Mouse (Mus musculus) heart, embryonic 15.5 days (tissue): ENCODE data around the gene Bves. TPM values are rescaled to one million over a fixed set of nuclear protein-coding genes. Genes with fewer than 3 reads are reported as not detected.
"Not testable (repeated sequence)": the region's sequence is repeated elsewhere in the genome, so short reads cannot be mapped to it uniquely, and the experiment has no call there.

Source experiments
- ATAC-seq: fragments of 200-750 bp; cut with Nextera tagmentation; replicated peaks from 2 replicates; pipeline ENCODE4 v1.8.0; 2017; ENCODE audit warnings: low read depth, moderate TSS enrichment; ENCODE audit not compliant: insufficient number of reproducible peaks, insufficient read depth, low FRiP score
- H3K27ac ChIP-seq: fragments of 300-500 bp; sonication (generic); 2 replicates; pipeline ENCODE4 v1.5.1; 2015; ENCODE audit warnings: mild to moderate bottlenecking, inconsistent platforms
- H3K27me3 ChIP-seq: fragments of 300-500 bp; sonication (generic); 2 replicates; pipeline ENCODE4 v1.6.1; 2015; ENCODE audit warnings: inconsistent platforms
- H3K36me3 ChIP-seq: fragments of 300-500 bp; sonication (generic); 2 replicates; pipeline ENCODE4 v1.6.1; 2015; ENCODE audit warnings: mild to moderate bottlenecking, inconsistent platforms
- H3K4me1 ChIP-seq: fragments of 300-500 bp; sonication (generic); replicated peaks from 2 replicates; pipeline ENCODE4 v1.6.1; 2015; ENCODE audit warnings: inconsistent platforms
- H3K4me2 ChIP-seq: fragments of 300-500 bp; sonication (generic); 2 replicates; pipeline ENCODE4 v1.6.1; 2015; ENCODE audit warnings: inconsistent platforms, mild to moderate bottlenecking, moderate library complexity
- H3K4me3 ChIP-seq: fragments of 300-500 bp; sonication (generic); 2 replicates; pipeline ENCODE4 v1.5.1; 2015; ENCODE audit warnings: mild to moderate bottlenecking, inconsistent platforms
- H3K9ac ChIP-seq: fragments of 300-500 bp; sonication (generic); 2 replicates; pipeline ENCODE4 v1.6.1; 2015; ENCODE audit warnings: mild to moderate bottlenecking, inconsistent platforms
- H3K9me3 ChIP-seq: fragments of 300-500 bp; sonication (generic); replicated peaks from 2 replicates; pipeline ENCODE4 v1.6.1; 2016; ENCODE audit warnings: inconsistent platforms
- WGBS: fragments of 180-500 bp; shearing (Covaris S2); methylation state at CpG from one replicate; pipeline ENCODE4 v1.1.7; 2015; ENCODE audit warnings: mixed read lengths; 5-methylcytosine and 5-hydroxymethylcytosine counted together
- polyA plus RNA-seq: library from polyadenylated mRNA; unstranded; fragments of >200 nt; fragmentation: Nextera tagmentation; extraction: Ambion mirVana; gene quantifications from 2 replicates; pipeline ENCODE4 v1.2.1, GENCODE M21; 2015

Bves gene
- polyA plus RNA-seq, 1 experiment from 2014 or later, result 117 TPM

DNA sequence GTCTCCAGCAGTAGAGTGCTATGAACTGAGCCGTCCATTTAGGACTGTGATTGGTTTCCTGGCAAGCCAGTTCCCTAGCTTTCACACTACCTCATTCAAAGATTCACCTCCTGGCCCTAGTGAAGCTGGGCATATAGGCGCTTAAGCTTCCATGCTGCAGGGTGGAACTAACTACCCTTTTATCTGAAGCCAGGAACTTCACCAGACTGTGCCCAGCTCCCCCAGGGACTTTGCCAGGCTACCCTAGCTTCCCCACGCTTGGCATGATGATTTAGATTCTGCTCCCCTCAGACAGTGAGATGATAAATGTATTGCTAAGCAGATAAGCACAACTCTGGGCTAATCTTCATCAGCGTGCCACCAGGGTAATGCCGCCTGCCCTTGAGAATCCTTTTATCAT lies 24.4 kb upstream of the Bves start:
- no peaks in the 10 kb centered on the region for H3K27me3 ChIP-seq
- no peak overlapping the region for H3K4me2 ChIP-seq
- H3K4me1 ChIP-seq, result peaks cover 3% of the 10 kb centered on the region; the same call in 1 of the 2 replicates
- WGBS, result 75% methylated on average over 5 of the region's 5 CpGs
- no peak overlapping the region for H3K9ac ChIP-seq
- H3K27ac ChIP-seq, result no peak overlapping the region
- no peaks in the 10 kb centered on the region for H3K9me3 ChIP-seq
- no peak for ATAC-seq
- H3K4me3 ChIP-seq, result no peak overlapping the region
- peaks cover 13% of the 10 kb centered on the region for H3K36me3 ChIP-seq

- 70% methylated on average over 7 of the region's 7 CpGs for WGBS
- no peak for ATAC-seq
These were observed 23.9 kb upstream of the Bves start for GRCm38 (mm10) chr10:45311624-45312023.

DNA sequence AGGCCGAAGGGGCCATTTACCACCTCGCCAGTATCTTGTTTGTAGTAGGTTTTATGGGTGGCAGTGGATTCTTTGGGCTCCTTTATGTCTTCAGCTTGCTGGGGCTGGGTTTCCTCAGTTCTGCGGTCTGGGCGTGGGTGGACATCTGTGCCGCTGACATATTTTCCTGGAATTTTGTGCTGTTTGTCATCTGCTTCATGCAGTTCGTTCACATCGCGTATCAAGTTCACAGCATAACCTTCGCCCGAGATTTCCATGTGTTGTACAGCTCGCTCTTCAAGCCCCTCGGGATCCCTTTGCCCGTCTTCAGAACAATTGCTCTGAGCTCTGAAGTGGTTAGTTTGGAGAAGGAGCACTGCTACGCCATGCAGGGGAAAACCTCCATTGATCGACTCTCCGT lies 20.7 kb upstream of the Bves start:
- WGBS, result 93% methylated on average over 16 of the region's 16 CpGs
- H3K4me1 ChIP-seq, result peaks cover 3% of the 10 kb centered on the region; the same call in 1 of the 2 replicates
- H3K4me3 ChIP-seq, result no peak overlapping the region
- no peak overlapping the region for H3K4me2 ChIP-seq
- H3K27ac ChIP-seq, result no peak overlapping the region
- H3K9ac ChIP-seq, result no peak overlapping the region
- no peak for ATAC-seq
- H3K27me3 ChIP-seq, result no peaks in the 10 kb centered on the region
- H3K36me3 ChIP-seq, result peaks cover 37% of the 10 kb centered on the region
- H3K9me3 ChIP-seq, result no peaks in the 10 kb centered on the region

More at GRCm38 (mm10) chr10:45311624-45312023, 23.9 kb upstream of the Bves start:
- no peak overlapping the region for H3K4me3 ChIP-seq
- peaks cover 3% of the 10 kb centered on the region; the same call in 1 of the 2 replicates for H3K4me1 ChIP-seq
- H3K9me3 ChIP-seq, result no peaks in the 10 kb centered on the region
- H3K9ac ChIP-seq, result no peak overlapping the region
- no peak overlapping the region for H3K27ac ChIP-seq
- no peak overlapping the region for H3K4me2 ChIP-seq
- no peaks in the 10 kb centered on the region for H3K27me3 ChIP-seq
- H3K36me3 ChIP-seq, result peaks cover 18% of the 10 kb centered on the region

GRCm38 (mm10) chr10:45318922-45319321 lies 16.6 kb upstream of the Bves start:
- 85% methylated on average over 5 of the region's 5 CpGs for WGBS
- Histone ChIP-seq H3K4me3 (no peak overlapping the region), H3K4me2 (no peak overlapping the region), H3K27ac (no peak overlapping the region), H3K9ac (no peak overlapping the region), H3K27me3 (no peaks in the 10 kb centered on the region), H3K4me1 (no peaks in the 10 kb centered on the region), H3K9me3 (no peaks in the 10 kb centered on the region), H3K36me3 (peaks cover 37% of the 10 kb centered on the region)
- no peak for ATAC-seq

DNA sequence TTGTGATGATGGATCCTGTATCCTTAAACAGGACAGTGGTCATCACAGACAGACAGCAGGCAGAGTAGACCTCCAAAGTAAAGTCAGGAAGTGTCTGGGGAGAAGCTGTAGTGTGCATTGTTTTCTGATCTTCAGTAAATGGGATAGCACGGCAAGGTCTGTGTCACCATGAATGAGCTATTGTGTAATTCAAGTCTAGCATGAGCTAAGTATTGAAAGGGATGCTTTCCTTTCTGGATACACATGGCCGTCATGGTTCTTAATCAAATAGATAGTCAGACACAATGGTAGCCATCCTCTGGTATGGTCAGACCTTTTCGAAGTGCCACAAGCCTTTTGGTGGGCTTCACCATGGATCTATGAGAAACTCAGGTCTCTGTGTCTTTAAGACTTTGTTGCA lies 15.3 kb upstream of the Bves start:
- WGBS, result 81% methylated on average over 3 of the region's 3 CpGs

GRCm38 (mm10) chr10:45324159-45324558 lies 11.4 kb upstream of the Bves start:
- Histone ChIP-seq H3K4me1 (no peaks in the 10 kb centered on the region), H3K9me3 (no peaks in the 10 kb centered on the region), H3K9ac (no peak overlapping the region), H3K36me3 (no peaks in the 10 kb centered on the region), H3K27me3 (no peaks in the 10 kb centered on the region), H3K4me3 (no peak overlapping the region), H3K4me2 (no peak overlapping the region), H3K27ac (no peak overlapping the region)
- no peak for ATAC-seq
- 49% methylated on average over 1 of the region's 1 CpGs for WGBS

More for the DNA sequence above, 15.3 kb upstream of the Bves start:
- Histone ChIP-seq H3K4me2 (no peak overlapping the region), H3K4me1 (no peaks in the 10 kb centered on the region), H3K9me3 (no peaks in the 10 kb centered on the region), H3K27me3 (no peaks in the 10 kb centered on the region), H3K27ac (no peak overlapping the region), H3K4me3 (no peak overlapping the region), H3K9ac (no peak overlapping the region), H3K36me3 (peaks cover 32% of the 10 kb centered on the region)
- no peak for ATAC-seq

- H3K27me3 ChIP-seq, result no peaks in the 10 kb centered on the region
- no peak for ATAC-seq
- no peaks in the 10 kb centered on the region for H3K4me1 ChIP-seq
- no peak overlapping the region for H3K4me3 ChIP-seq
- H3K4me2 ChIP-seq, result no peak overlapping the region
- H3K9me3 ChIP-seq, result no peaks in the 10 kb centered on the region
- 83% methylated on average over 7 of the region's 7 CpGs for WGBS
- no peaks in the 10 kb centered on the region for H3K36me3 ChIP-seq
- no peak overlapping the region for H3K27ac ChIP-seq
- H3K9ac ChIP-seq, result no peak overlapping the region
These were observed 7.2 kb upstream of the Bves start for GRCm38 (mm10) chr10:45328196-45329000.

DNA sequence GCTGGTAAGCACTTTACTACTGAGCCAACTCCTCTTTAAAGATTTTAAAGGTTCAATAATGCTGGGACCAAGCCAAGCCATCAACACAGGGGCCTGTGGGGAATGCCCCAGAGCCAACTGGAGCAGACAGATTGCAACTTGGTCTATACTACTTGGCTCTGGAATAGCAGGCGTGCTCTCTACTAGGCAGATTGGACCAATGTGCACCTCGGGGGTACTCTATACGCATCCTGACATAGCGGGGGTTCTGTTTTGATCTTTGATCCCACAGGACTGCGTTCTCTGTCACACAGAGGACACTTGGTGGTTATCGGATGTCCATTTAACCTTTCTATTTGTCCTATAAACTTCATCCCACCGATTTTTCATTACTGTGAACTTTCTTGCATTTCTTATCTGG lies 647 bp upstream of the Bves start:
- Histone ChIP-seq H3K27ac (peak overlapping the region; percentile 95), H3K9me3 (no peaks in the 10 kb centered on the region), H3K36me3 (peaks cover 3% of the 10 kb centered on the region; the same call in 1 of the 2 replicates)

DNA sequence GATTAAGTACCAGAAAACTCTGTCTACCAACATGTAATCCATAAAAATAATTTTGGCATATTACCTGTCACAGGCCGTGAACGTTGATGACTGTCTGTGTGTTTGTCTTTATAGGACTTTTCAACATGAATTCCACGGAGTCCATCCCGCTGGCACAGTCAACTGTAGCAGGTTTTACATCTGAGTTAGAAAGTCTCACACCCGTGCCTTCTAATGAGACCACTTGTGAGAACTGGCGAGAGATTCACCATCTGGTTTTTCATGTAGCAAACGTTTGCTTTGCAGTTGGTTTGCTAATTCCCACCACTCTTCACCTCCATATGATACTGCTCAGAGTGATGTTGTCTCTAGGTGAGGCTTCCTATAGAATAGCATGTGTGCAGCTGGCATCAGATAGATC lies 3.5 kb downstream of the Bves start:
- peak overlapping the region; percentile 54 for H3K27ac ChIP-seq
- peak overlapping the region; percentile 28 for H3K9ac ChIP-seq
- H3K36me3 ChIP-seq, result peaks cover 19% of the 10 kb centered on the region
- peak overlapping the region; percentile 32 for H3K4me3 ChIP-seq
- no peaks in the 10 kb centered on the region for H3K27me3 ChIP-seq
- H3K4me1 ChIP-seq, result peaks cover 12% of the 10 kb centered on the region; the same call in 1 of the 2 replicates
- H3K9me3 ChIP-seq, result no peaks in the 10 kb centered on the region
- WGBS, result 47% methylated on average over 7 of the region's 7 CpGs
- no peak for ATAC-seq
- H3K4me2 ChIP-seq, result peak overlapping the region; percentile 52

More for the DNA sequence above, 647 bp upstream of the Bves start:
- Histone ChIP-seq H3K4me1 (peaks cover 9% of the 10 kb centered on the region; the same call in 1 of the 2 replicates), H3K4me2 (peak overlapping the region; percentile 73), H3K9ac (peak overlapping the region; percentile 89; the same call in 1 of the 2 replicates), H3K27me3 (no peaks in the 10 kb centered on the region), H3K4me3 (peak overlapping the region; percentile 71)
- no peak for ATAC-seq
- WGBS, result 27% methylated on average over 7 of the region's 7 CpGs

DNA sequence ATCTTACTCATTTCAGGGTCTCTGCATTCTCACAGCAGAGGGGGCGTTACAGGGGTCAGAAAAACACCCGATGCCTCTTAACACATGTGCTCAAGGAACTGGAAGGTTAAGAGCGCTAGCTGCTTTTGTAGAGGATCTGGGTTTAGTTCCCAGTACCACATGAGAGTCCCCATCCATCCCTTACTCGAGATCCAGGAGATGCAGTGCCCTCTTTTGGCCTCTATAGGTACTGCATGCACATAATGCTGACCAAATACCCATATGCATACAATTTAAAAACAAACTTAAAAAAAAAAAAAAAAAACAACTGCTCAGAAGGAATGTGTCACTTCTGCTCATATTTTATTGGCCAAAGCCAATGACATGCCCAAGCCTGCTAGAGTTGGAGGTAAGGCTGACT lies 8.8 kb downstream of the Bves start:
- Histone ChIP-seq H3K4me2 (no peak overlapping the region), H3K4me1 (peaks cover 5% of the 10 kb centered on the region; the same call in 1 of the 2 replicates), H3K27me3 (no peaks in the 10 kb centered on the region), H3K36me3 (peaks cover 45% of the 10 kb centered on the region), H3K9me3 (no peaks in the 10 kb centered on the region), H3K27ac (no peak overlapping the region), H3K4me3 (no peak overlapping the region), H3K9ac (no peak overlapping the region)
- 86% methylated on average over 4 of the region's 4 CpGs for WGBS
- ATAC-seq, result no peak

GRCm38 (mm10) chr10:45345217-45345616 lies 9.6 kb downstream of the Bves start:
- Histone ChIP-seq H3K4me1 (peaks cover 2% of the 10 kb centered on the region; the same call in 1 of the 2 replicates), H3K9ac (no peak overlapping the region), H3K4me2 (no peak overlapping the region), H3K27me3 (no peaks in the 10 kb centered on the region), H3K4me3 (no peak overlapping the region), H3K36me3 (peaks cover 51% of the 10 kb centered on the region), H3K9me3 (no peaks in the 10 kb centered on the region), H3K27ac (no peak overlapping the region)
- WGBS, result 84% methylated on average over 9 of the region's 9 CpGs
- ATAC-seq, result no peak

- H3K27me3 ChIP-seq, ATAC-seq, H3K4me2 ChIP-seq, H3K4me1 ChIP-seq, H3K27ac ChIP-seq, H3K4me3 ChIP-seq, H3K9ac ChIP-seq, H3K9me3 ChIP-seq: not testable (repeated sequence)
- peaks cover 58% of the 10 kb centered on the region for H3K36me3 ChIP-seq
- WGBS, result 87% methylated on average over 3 of the region's 3 CpGs
These were observed 12.6 kb downstream of the Bves start for GRCm38 (mm10) chr10:45348143-45348542.
